Mouse (Mus musculus): ENCODE results near the gene Diaph3. TPM values are rescaled to one million over a fixed set of nuclear protein-coding genes. Genes with fewer than 3 reads are reported as not detected.
"Not testable (repeated sequence)": the region's sequence is repeated elsewhere in the genome, so short reads cannot be mapped to it uniquely, and the experiment has no call there.

Diaph3 gene
- polyA plus RNA-seq, 1 experiment from 2014 or later, result 7.5 TPM

- ATAC-seq, result no peak
- Histone ChIP-seq H3K36me3 (replicated peaks; ENCODE audit: insufficient read depth, low read length) (no peaks in the 10 kb centered on the region), H3K27ac (ENCODE audit: low read depth) (no peak overlapping the region), H3K4me3 (ENCODE audit: low read depth, low read length) (no peak overlapping the region), H3K4me1 (ENCODE audit: insufficient read depth) (no peaks in the 10 kb centered on the region), H3K9ac (replicated peaks) (no peak overlapping the region), H3K4me2 (ENCODE audit: low read depth, low read length) (no peak overlapping the region), H3K9me3 (ENCODE audit: low read length) (no peaks in the 10 kb centered on the region), H3K27me3 (ENCODE audit: insufficient read depth, low read length) (no peaks in the 10 kb centered on the region)
- TF ChIP-seq EP300 (IDR thresholded peaks at IDR 0.05; ENCODE audit: low read depth), result no peak
- TF ChIP-seq CTCF (IDR thresholded peaks at IDR 0.05; ENCODE audit: low read depth), result no peak
- no peak for DNase-seq
- 68% methylated on average over 5 of the region's 5 CpGs for WGBS (ENCODE audit: insufficient replicate concordance)
Measured at GRCm38 (mm10) chr14:87091108-87091507, 49.9 kb downstream of the Diaph3 start.

- DNase-seq (no peak), ATAC-seq (no peak)
- Histone ChIP-seq H3K4me3 (ENCODE audit: low read depth, low read length) (no peak overlapping the region), H3K4me2 (ENCODE audit: low read depth, low read length) (no peak overlapping the region), H3K9me3 (ENCODE audit: low read length) (no peaks in the 10 kb centered on the region), H3K4me1 (ENCODE audit: insufficient read depth) (no peaks in the 10 kb centered on the region), H3K36me3 (replicated peaks; ENCODE audit: insufficient read depth, low read length) (no peaks in the 10 kb centered on the region), H3K9ac (replicated peaks) (no peak overlapping the region), H3K27ac (ENCODE audit: low read depth) (no peak overlapping the region), H3K27me3 (ENCODE audit: insufficient read depth, low read length) (no peaks in the 10 kb centered on the region)
- TF ChIP-seq EP300 (IDR thresholded peaks at IDR 0.05; ENCODE audit: low read depth) (no peak), CTCF (IDR thresholded peaks at IDR 0.05; ENCODE audit: low read depth) (no peak)
- 88% methylated on average over 4 of the region's 4 CpGs for WGBS (ENCODE audit: insufficient replicate concordance)
Measured at GRCm38 (mm10) chr14:87088928-87089327, 52.1 kb downstream of the Diaph3 start.

GRCm38 (mm10) chr14:87088456-87088855 lies 52.6 kb downstream of the Diaph3 start:
- no peak for ATAC-seq
- Histone ChIP-seq H3K36me3 (replicated peaks; ENCODE audit: insufficient read depth, low read length) (no peaks in the 10 kb centered on the region), H3K4me2 (ENCODE audit: low read depth, low read length) (no peak overlapping the region), H3K27me3 (ENCODE audit: insufficient read depth, low read length) (no peaks in the 10 kb centered on the region), H3K9ac (replicated peaks) (no peak overlapping the region), H3K9me3 (ENCODE audit: low read length) (no peaks in the 10 kb centered on the region), H3K27ac (ENCODE audit: low read depth) (no peak overlapping the region), H3K4me1 (ENCODE audit: insufficient read depth) (no peaks in the 10 kb centered on the region), H3K4me3 (ENCODE audit: low read depth, low read length) (no peak overlapping the region)
- TF ChIP-seq CTCF (IDR thresholded peaks at IDR 0.05; ENCODE audit: low read depth), result no peak
- TF ChIP-seq EP300 (IDR thresholded peaks at IDR 0.05; ENCODE audit: low read depth), result no peak
- WGBS (ENCODE audit: insufficient replicate concordance), result 89% methylated on average over 5 of the region's 5 CpGs
- DNase-seq, result no peak

GRCm38 (mm10) chr14:87087996-87088395 lies 53.0 kb downstream of the Diaph3 start:
- H3K4me1 ChIP-seq (ENCODE audit: insufficient read depth), result no peaks in the 10 kb centered on the region
- DNase-seq (no peak), ATAC-seq (no peak)
- H3K36me3 ChIP-seq (replicated peaks; ENCODE audit: insufficient read depth, low read length), result no peaks in the 10 kb centered on the region
- no peak overlapping the region for H3K9ac ChIP-seq (replicated peaks)
- no peak overlapping the region for H3K27ac ChIP-seq (ENCODE audit: low read depth)
- H3K27me3 ChIP-seq (ENCODE audit: insufficient read depth, low read length), result no peaks in the 10 kb centered on the region
- WGBS (ENCODE audit: insufficient replicate concordance), result 88% methylated on average over 1 of the region's 1 CpGs
- no peak overlapping the region for H3K4me3 ChIP-seq (ENCODE audit: low read depth, low read length)
- H3K9me3 ChIP-seq (ENCODE audit: low read length), result no peaks in the 10 kb centered on the region
- H3K4me2 ChIP-seq (ENCODE audit: low read depth, low read length), result no peak overlapping the region
- TF ChIP-seq EP300 (IDR thresholded peaks at IDR 0.05; ENCODE audit: low read depth) (no peak), CTCF (IDR thresholded peaks at IDR 0.05; ENCODE audit: low read depth) (no peak)

- not testable (repeated sequence) for H3K9me3 ChIP-seq (ENCODE audit: low read length); H3K27me3 ChIP-seq (ENCODE audit: insufficient read depth, low read length); H3K4me3 ChIP-seq (ENCODE audit: low read depth, low read length); H3K4me2 ChIP-seq (ENCODE audit: low read depth, low read length); DNase-seq; H3K4me1 ChIP-seq (ENCODE audit: insufficient read depth); ATAC-seq; H3K9ac ChIP-seq (replicated peaks); H3K36me3 ChIP-seq (replicated peaks; ENCODE audit: insufficient read depth, low read length); H3K27ac ChIP-seq (ENCODE audit: low read depth)
- 80% methylated on average over 8 of the region's 8 CpGs for WGBS (ENCODE audit: insufficient replicate concordance)
Measured at GRCm38 (mm10) chr14:87084906-87085305, 56.1 kb downstream of the Diaph3 start.

- no peak for ATAC-seq
Measured at GRCm38 (mm10) chr14:87083911-87084310, 57.1 kb downstream of the Diaph3 start.

GRCm38 (mm10) chr14:87079725-87080124 lies 61.3 kb downstream of the Diaph3 start:
- no peak overlapping the region for H3K4me2 ChIP-seq (ENCODE audit: low read depth, low read length)
- no peak for TF ChIP-seq CTCF (IDR thresholded peaks at IDR 0.05; ENCODE audit: low read depth)
- no peak for TF ChIP-seq EP300 (IDR thresholded peaks at IDR 0.05; ENCODE audit: low read depth)
- WGBS (ENCODE audit: insufficient replicate concordance), result 82% methylated on average over 2 of the region's 2 CpGs
- no peak overlapping the region for H3K4me3 ChIP-seq (ENCODE audit: low read depth, low read length)
- H3K4me1 ChIP-seq (ENCODE audit: insufficient read depth), result no peaks in the 10 kb centered on the region
- H3K27me3 ChIP-seq (ENCODE audit: insufficient read depth, low read length), result no peaks in the 10 kb centered on the region
- no peak overlapping the region for H3K9ac ChIP-seq (replicated peaks)
- no peak overlapping the region for H3K27ac ChIP-seq (ENCODE audit: low read depth)
- no peaks in the 10 kb centered on the region for H3K36me3 ChIP-seq (replicated peaks; ENCODE audit: insufficient read depth, low read length)
- no peak for DNase-seq
- ATAC-seq, result no peak
- no peaks in the 10 kb centered on the region for H3K9me3 ChIP-seq (ENCODE audit: low read length)

More at GRCm38 (mm10) chr14:87083911-87084310, 57.1 kb downstream of the Diaph3 start:
- no peaks in the 10 kb centered on the region for H3K36me3 ChIP-seq (replicated peaks; ENCODE audit: insufficient read depth, low read length)
- no peaks in the 10 kb centered on the region for H3K9me3 ChIP-seq (ENCODE audit: low read length)
- no peak overlapping the region for H3K27ac ChIP-seq (ENCODE audit: low read depth)
- no peak overlapping the region for H3K4me3 ChIP-seq (ENCODE audit: low read depth, low read length)
- no peak overlapping the region for H3K4me2 ChIP-seq (ENCODE audit: low read depth, low read length)
- no peak for DNase-seq
- H3K9ac ChIP-seq (replicated peaks), result no peak overlapping the region
- no peaks in the 10 kb centered on the region for H3K4me1 ChIP-seq (ENCODE audit: insufficient read depth)
- no peaks in the 10 kb centered on the region for H3K27me3 ChIP-seq (ENCODE audit: insufficient read depth, low read length)
- TF ChIP-seq CTCF (IDR thresholded peaks at IDR 0.05; ENCODE audit: low read depth) (no peak), EP300 (IDR thresholded peaks at IDR 0.05; ENCODE audit: low read depth) (no peak)
- 85% methylated on average over 6 of the region's 6 CpGs for WGBS (ENCODE audit: insufficient replicate concordance)
